Mouse (Mus musculus) neural tube, embryonic 14.5 days (tissue): ENCODE results near the gene Me3. TPM values are rescaled to one million over a fixed set of nuclear protein-coding genes. Genes with fewer than 3 reads are reported as not detected.

ENCODE experiments used
- ATAC-seq: fragments of 200-750 bp; cut with Nextera tagmentation; 2 replicates; pipeline ENCODE4 v1.8.0; 2017; ENCODE audit warnings: low read depth, mild to moderate bottlenecking, moderate TSS enrichment, moderate library complexity
- H3K27ac ChIP-seq: fragments of 300-500 bp; sonication (generic); 2 replicates; pipeline ENCODE4 v1.5.1; 2014; ENCODE audit warnings: low read depth, mild to moderate bottlenecking, control low read depth, low read length, moderate library complexity, mixed read lengths
- H3K27me3 ChIP-seq: fragments of 300-500 bp; sonication (generic); 2 replicates; pipeline ENCODE4 v1.6.1; 2014; ENCODE audit warnings: low read length; ENCODE audit not compliant: control insufficient read depth, insufficient read depth
- H3K36me3 ChIP-seq: fragments of 300-500 bp; sonication (generic); 2 replicates; pipeline ENCODE4 v1.6.1; 2014; ENCODE audit warnings: low read length, mixed read lengths; ENCODE audit not compliant: control insufficient read depth, insufficient read depth
- H3K4me1 ChIP-seq: fragments of 300-500 bp; sonication (generic); 2 replicates; pipeline ENCODE4 v1.6.1; 2014; ENCODE audit warnings: low read length; ENCODE audit not compliant: control insufficient read depth, insufficient read depth
- H3K4me2 ChIP-seq: fragments of 300-500 bp; sonication (generic); 2 replicates; pipeline ENCODE4 v1.6.1; 2014; ENCODE audit warnings: mild to moderate bottlenecking, low read depth, low read length, control low read depth
- H3K4me3 ChIP-seq: fragments of 300-500 bp; sonication (generic); 2 replicates; pipeline ENCODE4 v1.5.1; 2014; ENCODE audit warnings: low read depth, low read length, control low read depth, mixed read lengths
- H3K9ac ChIP-seq: fragments of 300-500 bp; sonication (generic); replicated peaks from 2 replicates; pipeline ENCODE4 v1.6.1; 2014; ENCODE audit warnings: low read depth, mild to moderate bottlenecking, control low read depth, low read length, mixed read lengths
- H3K9me3 ChIP-seq: fragments of 300-500 bp; sonication (generic); 2 replicates; pipeline ENCODE4 v1.6.1; 2016; ENCODE audit warnings: low read length; ENCODE audit not compliant: control insufficient read depth
- WGBS: fragments of 180-500 bp; shearing (Covaris S2); extraction: QIAGEN DNeasy Blood & Tissue Kit; methylation state at CpG from one replicate; pipeline ENCODE4 v1.1.7; 2014; 5-methylcytosine and 5-hydroxymethylcytosine counted together
- polyA plus RNA-seq: library from polyadenylated mRNA; unstranded; fragments of >200 nt; fragmentation: Nextera tagmentation; extraction: Ambion mirVana; gene quantifications from 2 replicates; pipeline ENCODE4 v1.2.1, GENCODE M21; 2014

Gene Me3
- polyA plus RNA-seq, 1 experiment from 2014 or later: 17.8 TPM

- Histone ChIP-seq H3K4me1 (no peaks in the 10 kb centered on the region), H3K4me2 (no peak overlapping the region), H3K9me3 (no peaks in the 10 kb centered on the region), H3K27me3 (no peaks in the 10 kb centered on the region), H3K36me3 (no peaks in the 10 kb centered on the region), H3K4me3 (no peak overlapping the region), H3K9ac (no peak overlapping the region), H3K27ac (no peak overlapping the region)
- ATAC-seq: no peak
Observed at GRCm38 (mm10) chr7:89647864-89648263, 15.7 kb downstream of the Me3 start.

- WGBS: 43% methylated on average over 9 of the region's 9 CpGs
- H3K36me3 ChIP-seq: no peaks in the 10 kb centered on the region
- H3K27me3 ChIP-seq: no peaks in the 10 kb centered on the region
- H3K4me3 ChIP-seq: no peak overlapping the region
- H3K9me3 ChIP-seq: no peaks in the 10 kb centered on the region
- H3K27ac ChIP-seq: no peak overlapping the region
- H3K4me1 ChIP-seq: no peaks in the 10 kb centered on the region
- no peak overlapping the region for H3K4me2 ChIP-seq
- ATAC-seq: no peak
- H3K9ac ChIP-seq: no peak overlapping the region
Observed at GRCm38 (mm10) chr7:89657183-89657582, 25.0 kb downstream of the Me3 start.

DNA sequence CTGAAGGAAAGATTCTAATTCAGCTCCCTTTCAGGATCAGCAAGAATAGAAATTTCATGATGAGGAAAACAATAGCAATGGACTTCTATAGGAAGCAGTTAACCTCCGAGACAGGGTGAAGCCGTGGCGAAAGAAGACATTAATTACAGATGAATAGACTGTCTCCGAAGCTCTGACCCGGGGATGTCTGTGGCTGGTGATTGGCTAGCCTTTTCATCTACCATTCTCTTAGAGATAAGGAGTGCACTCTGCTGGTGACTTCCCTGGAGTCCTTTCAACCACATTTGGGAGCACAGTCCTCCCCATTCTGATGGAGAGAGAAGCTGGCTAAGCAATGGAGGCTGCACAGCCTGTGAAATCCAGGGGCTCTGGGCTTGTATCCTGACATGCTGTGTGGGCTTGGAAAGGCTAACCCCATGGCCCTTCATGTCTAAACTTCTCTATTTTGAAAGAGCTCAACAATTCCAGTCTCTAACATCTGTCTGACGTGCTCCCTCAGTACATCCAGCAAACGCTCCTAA is 25.6 kb downstream of the Me3 start:
- Histone ChIP-seq H3K9ac (no peak overlapping the region), H3K36me3 (no peaks in the 10 kb centered on the region), H3K27me3 (no peaks in the 10 kb centered on the region), H3K27ac (no peak overlapping the region), H3K4me2 (no peak overlapping the region), H3K4me3 (no peak overlapping the region), H3K9me3 (no peaks in the 10 kb centered on the region), H3K4me1 (no peaks in the 10 kb centered on the region)
- no peak for ATAC-seq
- 26% methylated on average over 7 of the region's 7 CpGs for WGBS

DNA sequence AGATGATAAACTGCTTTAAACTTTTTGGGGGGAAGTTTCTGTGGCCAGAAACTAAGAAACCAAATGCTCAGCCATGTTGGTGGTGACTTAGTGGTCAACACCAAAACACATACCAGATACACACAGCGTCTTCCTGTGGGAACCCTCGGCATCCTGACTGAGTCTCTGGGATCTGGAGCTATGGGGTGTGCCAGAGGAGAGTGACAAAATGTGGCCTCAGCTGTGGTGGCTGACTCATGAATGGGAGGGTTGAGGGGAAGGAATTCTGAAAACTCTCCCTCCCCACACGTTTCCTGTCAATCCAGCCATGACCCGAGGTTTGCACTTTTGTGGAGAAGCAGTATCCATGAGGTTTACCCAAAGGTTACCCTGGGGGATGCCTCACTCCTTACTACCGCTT is 32.0 kb downstream of the Me3 start:
- H3K9ac ChIP-seq: no peak overlapping the region
- 87% methylated on average over 5 of the region's 5 CpGs for WGBS
- no peak for ATAC-seq
- H3K27ac ChIP-seq: no peak overlapping the region
- no peaks in the 10 kb centered on the region for H3K4me1 ChIP-seq
- no peaks in the 10 kb centered on the region for H3K27me3 ChIP-seq
- H3K4me2 ChIP-seq: no peak overlapping the region
- H3K9me3 ChIP-seq: no peaks in the 10 kb centered on the region
- H3K36me3 ChIP-seq: no peaks in the 10 kb centered on the region
- H3K4me3 ChIP-seq: no peak overlapping the region

DNA sequence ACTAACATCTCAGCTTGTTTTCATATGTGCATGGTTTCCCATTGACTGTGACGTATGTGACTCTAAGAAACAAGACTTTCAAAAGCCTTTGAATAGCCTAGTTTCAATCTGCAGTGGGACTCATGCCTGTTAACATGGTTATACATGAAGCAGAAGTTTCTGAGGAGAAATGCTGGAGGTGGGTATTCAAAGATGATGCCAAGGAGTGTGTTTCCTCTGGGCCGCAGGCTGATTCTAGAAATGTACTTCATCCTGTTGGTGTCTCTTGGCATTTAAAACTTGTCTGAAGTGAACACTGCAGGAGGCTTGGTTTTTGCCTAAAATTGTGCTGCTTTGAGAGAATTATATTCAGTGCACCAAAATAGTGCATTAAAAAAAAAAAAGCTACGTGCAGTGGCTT is 34.2 kb downstream of the Me3 start:
- no peak for ATAC-seq
- Histone ChIP-seq H3K36me3 (no peaks in the 10 kb centered on the region), H3K4me3 (no peak overlapping the region), H3K27me3 (no peaks in the 10 kb centered on the region), H3K4me2 (no peak overlapping the region), H3K9me3 (no peaks in the 10 kb centered on the region), H3K9ac (no peak overlapping the region), H3K4me1 (no peaks in the 10 kb centered on the region), H3K27ac (no peak overlapping the region)
- 85% methylated on average over 3 of the region's 3 CpGs for WGBS

DNA sequence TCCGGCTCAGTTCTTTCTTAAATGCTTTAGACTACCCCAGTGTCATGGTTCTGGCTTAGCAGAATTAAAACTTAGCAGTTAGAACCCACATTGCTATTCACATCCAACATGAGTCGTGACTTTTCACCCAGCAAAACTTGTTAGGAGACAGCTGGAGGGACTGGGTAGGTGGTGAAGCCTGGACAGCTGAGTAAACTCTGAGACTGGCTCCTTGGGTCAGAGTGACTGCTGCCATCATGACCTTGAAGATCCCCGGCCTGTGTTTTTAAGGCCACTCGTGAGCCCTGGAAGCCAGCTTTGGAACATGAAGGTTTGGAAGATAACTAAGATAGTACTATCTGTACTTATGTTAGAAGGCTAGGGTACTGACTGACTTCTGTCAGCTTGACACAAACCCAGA is 35.4 kb downstream of the Me3 start:
- Histone ChIP-seq H3K9ac (no peak overlapping the region), H3K27ac (no peak overlapping the region), H3K9me3 (no peaks in the 10 kb centered on the region), H3K4me1 (no peaks in the 10 kb centered on the region), H3K27me3 (no peaks in the 10 kb centered on the region), H3K36me3 (no peaks in the 10 kb centered on the region), H3K4me2 (no peak overlapping the region), H3K4me3 (no peak overlapping the region)
- no peak for ATAC-seq
- WGBS: 83% methylated on average over 4 of the region's 4 CpGs

DNA sequence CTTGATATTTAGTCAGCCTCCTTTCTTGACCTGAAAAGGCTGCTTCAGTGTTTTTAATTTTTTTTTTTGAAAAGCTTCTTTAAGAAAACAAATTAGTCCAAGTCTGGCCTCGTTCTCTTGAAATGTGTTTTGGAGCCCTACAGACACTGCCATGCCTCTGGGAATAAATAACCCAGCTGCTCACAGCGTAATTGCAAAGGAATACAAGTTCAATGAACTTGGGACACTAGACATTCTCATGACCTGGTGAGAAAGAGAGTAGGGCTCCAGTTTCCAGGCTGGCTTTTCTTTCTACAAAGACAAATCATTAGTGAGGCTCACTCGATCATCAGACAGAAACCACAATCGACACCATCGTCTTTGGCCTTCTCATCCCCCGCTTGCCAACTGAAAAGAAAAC is 37.3 kb downstream of the Me3 start:
- Histone ChIP-seq H3K4me2 (no peak overlapping the region), H3K4me3 (no peak overlapping the region), H3K4me1 (no peaks in the 10 kb centered on the region), H3K27me3 (no peaks in the 10 kb centered on the region), H3K27ac (no peak overlapping the region), H3K9ac (no peak overlapping the region), H3K9me3 (no peaks in the 10 kb centered on the region), H3K36me3 (no peaks in the 10 kb centered on the region)
- no peak for ATAC-seq
- WGBS: 71% methylated on average over 6 of the region's 6 CpGs

- H3K27me3 ChIP-seq: no peaks in the 10 kb centered on the region
- H3K36me3 ChIP-seq: no peaks in the 10 kb centered on the region
- no peaks in the 10 kb centered on the region for H3K9me3 ChIP-seq
- H3K4me3 ChIP-seq: no peak overlapping the region
- no peak overlapping the region for H3K27ac ChIP-seq
- H3K4me2 ChIP-seq: no peak overlapping the region
- H3K9ac ChIP-seq: no peak overlapping the region
- no peaks in the 10 kb centered on the region for H3K4me1 ChIP-seq
- ATAC-seq: no peak
- WGBS: 91% methylated on average over 6 of the region's 6 CpGs
Observed at GRCm38 (mm10) chr7:89671104-89671831, 39.1 kb downstream of the Me3 start.

DNA sequence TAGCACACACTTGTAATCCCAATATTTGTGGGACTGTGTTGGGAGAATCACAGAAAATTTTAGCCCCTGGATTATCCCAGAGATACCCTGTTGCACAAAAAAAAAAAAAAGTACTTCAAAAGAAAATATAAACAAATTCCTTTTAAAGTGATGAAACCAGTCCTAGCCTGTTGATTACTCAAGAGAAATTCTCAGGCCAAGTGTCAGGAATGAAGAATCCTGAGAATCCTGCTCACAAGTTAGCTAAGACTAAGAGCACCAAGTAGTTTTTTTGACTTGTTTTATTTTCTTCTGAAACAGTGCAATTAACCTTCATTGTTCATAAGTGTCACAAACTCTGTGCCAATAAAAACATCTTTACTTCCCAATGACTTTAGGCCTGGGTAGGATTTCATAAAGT is 44.0 kb downstream of the Me3 start:
- no peaks in the 10 kb centered on the region for H3K4me1 ChIP-seq
- H3K36me3 ChIP-seq: no peaks in the 10 kb centered on the region
- H3K9me3 ChIP-seq: no peaks in the 10 kb centered on the region
- H3K4me3 ChIP-seq: no peak overlapping the region
- H3K4me2 ChIP-seq: no peak overlapping the region
- H3K27ac ChIP-seq: no peak overlapping the region
- no peak for ATAC-seq
- no peaks in the 10 kb centered on the region for H3K27me3 ChIP-seq
- H3K9ac ChIP-seq: no peak overlapping the region
